Mouse (Mus musculus) Patski (cell line): Measurements from ENCODE around the gene Cep68. TPM values are rescaled to one million over a fixed set of nuclear protein-coding genes. Genes with fewer than 3 reads are reported as not detected.

ENCODE experiments used
- ATAC-seq: fragments of 100-300 bp; one replicate; pipeline ENCODE4 v1.8.0; 2021
- CTCF ChIA-PET: fragments of 350-600 bp; sonication (Branson Sonifier 250); formaldehyde crosslinking; loops from one replicate; lab custom pipeline; 2022; ENCODE audit warnings: inconsistent platforms; lab: Charles Lee
- POLR2A ChIA-PET: fragments of 350-600 bp; sonication (Branson Sonifier 250); formaldehyde crosslinking; loops from one replicate; lab custom pipeline; 2022; ENCODE audit warnings: antibody characterized with exemption, inconsistent platforms; lab: Charles Lee
- DNase-seq: peaks from one replicate; pipeline ENCODE4 v3.0.0-alpha.2; 2011; ENCODE audit warnings: low read depth, low spot score
- H3K27me3 ChIP-seq: fragments of 371-371 bp; one replicate; pipeline ENCODE4 v1.5.1; 2021
- CTCF ChIP-seq: fragments of 100-300 bp; IDR thresholded peaks from one replicate; pipeline ENCODE4 v1.5.1; 2021
- in situ Hi-C: fragments of 300-500 bp; cut with MboI; formaldehyde crosslinking; loops from 3 replicates; pipeline ENCODE4 v1.11.1; 2018; ENCODE audit warnings: low pct_unique_long_range_greater_than_20kb, mixed read lengths
- polyA plus RNA-seq: library from polyadenylated mRNA; unstranded; gene quantifications from one replicate; pipeline ENCODE4 v1.2.3, GENCODE M21; 2021

The Cep68 gene
- polyA plus RNA-seq, 1 experiment from 2014 or later, result 31.5 TPM

DNA sequence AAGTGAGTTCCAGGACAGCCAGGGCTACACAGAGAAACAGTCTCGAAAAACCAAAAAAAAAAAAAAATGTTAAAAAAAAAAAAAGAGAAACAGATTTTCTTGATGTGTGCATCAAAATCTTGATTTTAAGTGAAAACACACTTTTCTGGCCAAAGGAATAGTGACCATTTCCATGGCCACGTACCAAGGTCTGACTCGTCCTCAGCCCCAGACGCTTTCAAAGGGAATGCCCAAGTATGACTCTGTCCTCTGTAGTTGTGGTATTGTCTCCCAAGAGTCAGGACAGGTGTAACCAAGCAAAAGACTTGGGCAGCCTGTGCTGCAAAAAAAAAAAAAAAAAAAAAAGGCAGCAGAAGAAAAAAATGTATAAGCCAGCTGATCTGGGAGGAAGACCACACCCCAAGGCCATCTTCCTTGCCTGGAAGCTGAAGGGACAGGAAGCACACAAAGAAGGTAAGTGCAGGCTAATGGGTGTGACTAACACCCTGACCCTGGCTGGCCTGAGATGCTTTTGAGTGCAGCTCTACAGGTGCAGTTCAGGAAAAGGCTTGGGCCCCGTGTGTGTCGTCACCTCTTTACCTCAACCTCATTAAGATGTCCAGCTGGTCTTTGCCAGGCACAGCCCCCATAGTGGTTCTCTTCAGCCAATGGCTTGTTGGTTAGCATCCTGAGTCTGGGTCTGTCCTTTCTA is 6.7 kb downstream of the Cep68 start:
- in situ Hi-C loops, result no loop called here
- no peak for DNase-seq
- no peaks in the 10 kb centered on the region for H3K27me3 ChIP-seq
- CTCF ChIA-PET, result interaction anchor here (0.6 kb wide), 1 partner anchor 431 kb away, joined by 3 read pairs; no protein-coding TSS in a partner anchor
- POLR2A ChIA-PET, result no interaction called here
- ATAC-seq, result no peak
- TF ChIP-seq CTCF, result no peak

DNA sequence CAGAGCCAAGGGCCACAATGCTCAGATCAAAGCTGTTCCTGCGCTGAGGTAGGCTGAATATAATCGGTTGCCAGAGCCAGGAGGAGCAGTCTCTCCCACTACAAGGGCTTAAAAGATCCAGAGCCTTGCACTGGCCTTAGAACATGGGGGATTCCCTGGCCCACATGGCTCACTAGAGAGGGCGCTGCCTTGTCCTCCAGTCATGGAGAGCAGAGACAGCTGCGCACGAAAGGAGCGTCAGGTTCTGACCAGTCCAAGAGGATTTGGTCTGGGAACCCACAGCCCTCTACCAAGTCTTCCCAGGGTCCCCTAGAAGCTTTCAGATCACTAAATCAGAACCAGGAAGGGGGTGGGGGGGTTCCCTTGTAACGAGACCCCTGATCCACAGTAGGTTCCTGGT is 7.9 kb downstream of the Cep68 start:
- ChIA-PET CTCF (no interaction called here), POLR2A (no interaction called here)
- no peak for DNase-seq
- H3K27me3 ChIP-seq, result no peaks in the 10 kb centered on the region
- in situ Hi-C loops, result no loop called here
- no peak for TF ChIP-seq CTCF
- no peak for ATAC-seq

DNA sequence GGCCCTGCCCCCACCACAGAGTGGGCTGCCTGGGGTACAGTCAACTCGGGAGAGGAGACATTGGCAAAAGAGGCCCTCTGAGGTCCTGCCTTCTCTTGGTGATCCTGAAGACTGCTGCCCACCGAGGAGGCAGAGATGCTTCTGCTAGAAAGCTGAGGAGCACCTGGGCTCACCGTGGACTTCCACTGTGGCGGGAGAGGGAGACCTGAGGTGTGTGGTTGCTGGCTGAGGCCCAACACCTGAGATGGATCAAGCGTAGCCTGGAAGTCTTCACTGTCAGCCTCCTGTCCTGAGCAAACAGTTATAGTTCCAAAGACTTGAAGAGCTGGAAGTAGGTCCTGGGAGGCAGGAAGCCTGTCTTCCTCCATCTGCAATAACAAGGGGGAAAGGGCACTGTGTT is 8.9 kb downstream of the Cep68 start:
- ChIA-PET CTCF (no interaction called here), POLR2A (interaction anchor here (1.1 to 1.2 kb wide), 2 partner anchors 9 to 10 kb away, joined by 3 read pairs; no protein-coding TSS in a partner anchor)
- DNase-seq, result no peak
- in situ Hi-C loops, result no loop called here
- no peak for TF ChIP-seq CTCF
- no peaks in the 10 kb centered on the region for H3K27me3 ChIP-seq
- no peak for ATAC-seq

DNA sequence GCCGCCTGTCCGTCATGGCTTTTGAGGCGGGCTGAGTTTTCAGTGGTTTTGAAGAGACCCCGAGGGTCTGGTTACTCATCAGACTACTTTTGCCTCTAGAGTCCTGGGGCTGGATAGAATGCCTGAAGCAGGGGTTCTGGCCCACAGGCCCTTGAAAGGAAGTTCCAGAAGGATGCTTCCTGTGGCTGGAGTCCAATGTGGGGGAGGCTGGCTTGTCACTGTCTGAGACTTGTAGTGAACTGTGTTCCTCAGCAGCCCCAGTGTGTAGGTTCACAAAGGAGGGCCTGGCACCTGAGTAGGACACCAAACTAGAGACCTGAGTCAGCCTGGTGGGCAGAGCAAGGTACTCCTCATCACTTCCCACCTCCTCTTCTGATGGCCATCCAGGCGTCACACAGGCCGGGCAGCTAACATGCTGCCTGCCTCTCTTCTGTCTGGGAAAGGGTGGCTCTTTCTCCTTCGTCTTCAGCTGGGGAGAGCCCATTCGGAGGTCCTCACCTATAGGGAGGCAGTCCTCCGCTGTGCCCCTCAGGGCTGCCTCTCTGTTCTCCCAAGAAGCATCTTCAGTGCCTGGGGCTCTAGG is 9.9 kb downstream of the Cep68 start:
- in situ Hi-C loops, result no loop called here
- ChIA-PET CTCF (no interaction called here), POLR2A (interaction anchor here (1.1 to 1.2 kb wide), 2 partner anchors 8 to 11 kb away, joined by 3 read pairs; no protein-coding TSS in a partner anchor)
- no peaks in the 10 kb centered on the region for H3K27me3 ChIP-seq
- no peak for TF ChIP-seq CTCF
- DNase-seq (no peak), ATAC-seq (no peak)

DNA sequence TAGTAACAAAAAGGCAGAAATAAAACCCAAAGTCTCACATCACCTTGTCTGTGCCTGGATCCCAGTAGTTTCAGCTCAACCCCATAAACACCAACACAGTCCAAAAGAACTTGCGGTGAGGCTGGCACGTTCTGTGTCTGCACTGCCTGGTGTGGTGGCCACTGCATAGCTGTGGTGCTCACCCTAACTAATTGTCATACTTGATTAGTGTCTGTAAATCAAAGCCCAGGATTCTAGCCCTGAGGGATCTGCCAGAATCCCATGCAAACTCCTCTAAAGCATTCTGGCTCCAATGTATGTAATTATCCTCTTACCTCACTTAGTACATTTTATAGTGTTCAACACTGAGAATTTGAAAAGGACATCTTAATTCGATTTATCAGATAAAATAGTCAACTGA is 11.3 kb downstream of the Cep68 start:
- DNase-seq (no peak), ATAC-seq (no peak)
- in situ Hi-C loops, result no loop called here
- CTCF ChIA-PET, result no interaction called here
- POLR2A ChIA-PET, result no interaction called here
- TF ChIP-seq CTCF, result no peak
- H3K27me3 ChIP-seq, result no peaks in the 10 kb centered on the region

DNA sequence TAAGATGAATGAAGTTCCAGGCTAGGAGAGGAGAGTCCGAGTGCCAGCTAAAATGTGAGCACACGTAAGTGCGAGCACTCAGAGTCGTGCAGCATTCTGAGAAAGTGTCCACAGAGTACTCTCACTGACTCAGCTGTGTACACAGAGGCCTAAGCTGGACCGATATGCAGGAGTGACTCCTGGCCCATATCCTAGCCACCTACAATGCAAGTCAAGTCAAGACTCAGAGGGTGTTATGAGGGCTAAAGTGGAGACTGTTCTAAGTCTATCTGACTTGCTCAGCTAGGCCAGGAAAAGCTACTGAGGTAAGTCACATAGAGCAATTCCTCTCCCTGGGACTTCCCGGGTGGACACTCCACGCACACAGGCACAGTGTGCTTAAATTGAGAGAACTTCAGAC is 12.2 kb downstream of the Cep68 start:
- CTCF ChIA-PET, result interaction anchor here (1.2 to 2.1 kb wide), 2 partner anchors 9 to 96 kb away, joined by 4 to 5 read pairs; no protein-coding TSS in a partner anchor
- no peak for DNase-seq
- in situ Hi-C loops, result no loop called here
- no peaks in the 10 kb centered on the region for H3K27me3 ChIP-seq
- POLR2A ChIA-PET, result no interaction called here
- TF ChIP-seq CTCF, result no peak
- ATAC-seq, result no peak

DNA sequence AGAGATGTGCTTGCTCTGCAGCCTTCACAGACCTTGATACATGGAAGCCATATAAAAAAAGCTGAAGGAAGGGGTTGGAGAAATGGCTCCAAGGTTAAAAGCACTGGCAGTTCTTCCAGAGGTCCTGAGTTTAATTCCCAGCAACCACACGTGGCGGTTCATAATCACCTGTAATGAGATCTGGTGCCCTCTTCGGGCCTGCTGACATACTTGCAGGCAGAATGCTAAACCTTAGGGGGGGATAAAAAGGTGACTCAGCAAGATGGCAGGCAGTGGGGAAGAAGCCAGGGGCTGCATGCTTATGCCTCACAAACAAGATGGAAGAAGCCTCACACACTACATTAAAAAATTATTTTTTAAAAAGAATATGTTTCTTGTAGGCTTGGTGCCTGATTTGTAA is 15.0 kb downstream of the Cep68 start:
- H3K27me3 ChIP-seq, result no peaks in the 10 kb centered on the region
- ChIA-PET CTCF (interaction anchor here (0.7 to 0.9 kb wide), 2 partner anchors 12 to 15 kb away, joined by 3 read pairs; no protein-coding TSS in a partner anchor), POLR2A (interaction anchor here (0.7 kb wide), 2 partner anchors 10 to 156 kb away, joined by 3 to 7 read pairs; no protein-coding TSS in a partner anchor)
- no peak for TF ChIP-seq CTCF
- ATAC-seq, result no peak
- in situ Hi-C loops, result no loop called here
- no peak for DNase-seq

DNA sequence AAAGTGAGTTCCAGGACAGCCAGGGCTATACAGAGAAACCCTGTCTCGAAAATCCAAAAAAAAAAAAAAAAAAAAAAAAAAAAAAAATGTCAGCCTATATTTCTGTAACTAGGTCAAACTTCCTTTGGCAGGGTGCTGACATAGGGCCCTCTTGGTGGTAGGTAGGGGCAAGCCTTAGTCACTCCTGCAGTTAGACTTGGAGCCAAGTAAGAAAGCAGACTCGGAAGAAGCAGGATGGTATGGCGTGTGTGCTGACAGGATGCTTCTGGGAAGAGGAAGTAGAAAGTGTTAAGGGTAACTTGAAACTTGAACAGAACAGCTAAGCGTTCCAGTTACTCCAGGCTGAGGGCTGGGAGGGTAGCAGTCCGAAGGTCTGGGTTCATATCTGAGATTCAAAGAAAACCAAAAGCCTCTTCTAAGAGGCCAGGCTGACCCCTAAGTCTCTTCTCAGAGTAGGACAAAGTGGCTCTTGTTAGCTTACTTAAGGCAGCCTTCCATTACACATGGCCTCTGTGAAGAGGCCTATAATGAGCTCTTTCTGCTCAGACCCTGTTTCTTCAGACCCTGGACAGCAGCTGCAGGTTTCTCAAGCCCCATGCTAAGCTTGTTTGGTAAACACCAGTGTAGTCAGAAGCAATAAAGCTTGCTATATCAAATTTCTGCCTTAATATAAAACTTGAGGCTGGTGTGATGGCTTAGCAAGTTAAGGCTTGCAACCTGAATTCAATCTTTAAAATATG is 17.0 kb downstream of the Cep68 start:
- no peak for ATAC-seq
- CTCF ChIA-PET, result interaction anchor here (1.2 to 1.3 kb wide), 2 partner anchors 13 to 32 kb away, joined by 3 to 6 read pairs; no protein-coding TSS in a partner anchor
- POLR2A ChIA-PET, result interaction anchor here (0.7 kb wide), 1 partner anchor 11 kb away, joined by 10 read pairs; no protein-coding TSS in a partner anchor
- in situ Hi-C loops, result no loop called here
- DNase-seq, result no peak
- H3K27me3 ChIP-seq, result no peaks in the 10 kb centered on the region
- no peak for TF ChIP-seq CTCF

DNA sequence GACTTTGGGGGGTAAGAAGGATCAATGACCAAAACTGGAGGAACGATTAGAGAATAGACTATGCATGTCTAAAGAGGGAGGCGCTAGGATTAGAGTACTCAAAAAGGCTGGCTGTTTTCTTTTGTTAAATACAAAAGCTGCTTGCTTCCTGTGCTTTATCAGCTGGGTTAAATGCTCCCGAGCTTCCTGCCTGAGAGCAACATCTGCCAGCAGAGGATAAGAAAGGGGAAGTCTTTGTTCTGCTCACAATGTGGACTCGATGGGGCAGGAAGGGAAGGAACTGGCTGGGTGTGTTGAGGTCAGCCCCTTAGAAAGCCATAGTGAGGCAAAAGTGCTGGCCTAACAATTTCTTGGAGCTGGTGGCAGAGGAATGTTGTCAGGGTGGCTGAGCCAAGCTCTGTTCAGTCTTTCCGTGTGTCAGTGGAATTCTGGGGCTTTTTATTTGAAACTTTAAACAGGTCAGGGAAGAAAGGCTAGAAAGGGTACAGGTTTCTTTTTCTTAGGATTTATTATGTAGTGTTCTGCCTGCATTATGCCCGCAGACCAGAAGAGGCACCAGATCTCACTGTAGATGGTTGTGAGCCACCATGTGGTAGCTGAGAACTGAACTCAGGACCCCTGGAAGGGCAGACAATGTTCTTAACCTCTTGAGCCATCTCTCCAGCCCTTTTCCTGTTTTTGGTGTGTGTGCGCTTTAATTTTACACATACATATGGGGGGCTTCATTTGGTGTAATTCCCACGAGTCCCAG is 17.9 kb downstream of the Cep68 start:
- ATAC-seq, result no peak
- no peak for DNase-seq

DNA sequence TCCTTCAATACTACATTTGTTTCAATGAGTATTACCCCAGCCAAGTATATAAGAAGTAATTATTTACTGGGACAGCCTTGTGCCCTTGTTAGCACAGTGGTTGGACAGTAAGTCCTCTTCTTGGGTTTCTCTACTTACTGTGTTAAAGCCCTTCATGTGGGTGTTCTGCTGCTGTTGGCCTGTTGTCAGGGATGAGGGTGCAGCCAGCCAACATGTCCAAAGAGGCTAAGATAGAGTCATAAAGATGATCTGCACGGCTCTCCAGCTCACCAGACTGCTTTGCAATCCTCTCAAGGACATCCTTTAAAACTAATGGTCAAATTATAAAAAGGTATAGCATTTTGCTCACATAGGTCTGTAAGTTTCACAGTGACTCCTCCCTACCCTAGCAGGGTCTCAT is 18.9 kb downstream of the Cep68 start:
- ChIA-PET CTCF (interaction anchor here (1.3 kb wide), 1 partner anchor 13 kb away, joined by 3 read pairs; no protein-coding TSS in a partner anchor), POLR2A (interaction anchor here (0.8 to 1.2 kb wide), 2 partner anchors 18 to 24 kb away, joined by 3 read pairs; no protein-coding TSS in a partner anchor)
- no peak for DNase-seq
- in situ Hi-C loops, result no loop called here
- TF ChIP-seq CTCF, result no peak
- no peak for ATAC-seq
- no peaks in the 10 kb centered on the region for H3K27me3 ChIP-seq

More for the DNA sequence above, 17.9 kb downstream of the Cep68 start:
- in situ Hi-C loops, result no loop called here
- H3K27me3 ChIP-seq, result no peaks in the 10 kb centered on the region
- peak; percentile 34 for TF ChIP-seq CTCF
- POLR2A ChIA-PET, result interaction anchor here (0.6 to 1.2 kb wide), 4 partner anchors 9 to 25 kb away, joined by 3 to 10 read pairs (median 4); no protein-coding TSS in a partner anchor
- CTCF ChIA-PET, result interaction anchor here (0.9 to 1.3 kb wide), 4 partner anchors 12 to 31 kb away, joined by 3 to 6 read pairs (median 4); no protein-coding TSS in a partner anchor
